Mouse (Mus musculus): ENCODE data around the gene Tcerg1l. TPM values are rescaled to one million over a fixed set of nuclear protein-coding genes. Genes with fewer than 3 reads are reported as not detected.

Tcerg1l gene
- not detected for total RNA-seq (2023)

GRCm38 (mm10) chr7:138397485-138398181 is at the start of gene Tcerg1l:
Gene Tcerg1l (minus strand): TSS chr7:138397730.

All from monocyte, adult 59 days (primary cell).